Mouse (Mus musculus): Measurements from ENCODE around the gene Slc25a11.

DNA sequence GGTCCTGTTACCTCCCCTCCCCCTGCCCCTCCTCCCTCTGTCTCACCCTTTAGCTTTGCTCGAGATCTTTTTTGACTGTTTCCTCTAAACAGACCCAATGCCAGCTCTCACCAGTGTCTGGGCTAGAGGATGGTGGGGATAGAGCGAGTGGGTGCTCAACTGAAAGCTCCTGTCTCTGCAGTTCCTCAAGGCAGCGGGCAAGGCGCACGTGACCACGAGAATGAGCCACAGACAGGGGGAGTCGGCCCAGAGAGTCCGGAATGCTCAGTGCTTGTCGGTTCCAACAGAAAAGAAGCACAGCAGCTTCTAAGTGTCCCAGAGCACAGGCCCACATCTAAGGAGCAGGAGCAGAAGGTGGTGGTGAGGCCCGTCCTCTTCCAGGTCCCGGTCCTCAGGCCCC is 27.2 kb upstream of the Slc25a11 start:
- no peak for TF ChIP-seq CTCF (IDR thresholded peaks at IDR 0.05)
- no peak for TF ChIP-seq EP300 (IDR thresholded peaks at IDR 0.05)

Measured in lung, postnatal 0 days (tissue).